Mouse (Mus musculus) thymus, postnatal 10 days (tissue): ENCODE results near the gene P3h2.

Experiments
- DNase-seq, 2 experiments: peaks; one replicate each; pipeline ENCODE4 v3.0.0; 2021; ENCODE audit warnings: low spot score in 2 of 2

The P3h2 gene

GRCm38 (mm10) chr16:26070376-26070775, 35.2 kb downstream of the P3h2 start:
- no peak for DNase-seq

- DNase-seq = no peak
These were observed 40.5 kb downstream of the P3h2 start for GRCm38 (mm10) chr16:26065060-26065459.

- no peak for DNase-seq
These were observed 45.1 kb downstream of the P3h2 start for GRCm38 (mm10) chr16:26060239-26061085.

GRCm38 (mm10) chr16:26053631-26054030, 52.0 kb downstream of the P3h2 start:
- no peak for DNase-seq

GRCm38 (mm10) chr16:26049393-26050087, 56.0 kb downstream of the P3h2 start:
- no peak for DNase-seq

GRCm38 (mm10) chr16:26047870-26048269, 57.7 kb downstream of the P3h2 start:
- DNase-seq = no peak

- no peak for DNase-seq
These were observed 58.2 kb downstream of the P3h2 start for GRCm38 (mm10) chr16:26047396-26047795.

GRCm38 (mm10) chr16:26041929-26042303, 63.7 kb downstream of the P3h2 start:
- DNase-seq = no peak

- no peak for DNase-seq
These were observed 64.3 kb downstream of the P3h2 start for GRCm38 (mm10) chr16:26041021-26041928.

- DNase-seq = no peak
These were observed 66.3 kb downstream of the P3h2 start for GRCm38 (mm10) chr16:26039320-26039719.

- DNase-seq = no peak
These were observed 70.1 kb downstream of the P3h2 start for GRCm38 (mm10) chr16:26035525-26035924.

- DNase-seq = no peak
These were observed 70.5 kb downstream of the P3h2 start for GRCm38 (mm10) chr16:26035079-26035478.

- DNase-seq = no peak
These were observed 76.1 kb downstream of the P3h2 start for GRCm38 (mm10) chr16:26029424-26030012.

- DNase-seq = no peak
These were observed 79.2 kb downstream of the P3h2 start for GRCm38 (mm10) chr16:26026416-26026815.

GRCm38 (mm10) chr16:26024543-26024942, 81.0 kb downstream of the P3h2 start:
- DNase-seq = no peak

- no peak for DNase-seq
These were observed 82.2 kb downstream of the P3h2 start for GRCm38 (mm10) chr16:26023352-26023751.

GRCm38 (mm10) chr16:26021759-26022158, 83.8 kb downstream of the P3h2 start:
- no peak for DNase-seq

- no peak for DNase-seq
These were observed 99.8 kb downstream of the P3h2 start for GRCm38 (mm10) chr16:26005811-26006210.

GRCm38 (mm10) chr16:26003261-26003660, 102.3 kb downstream of the P3h2 start:
- DNase-seq = no peak

GRCm38 (mm10) chr16:26002848-26003247, 102.7 kb downstream of the P3h2 start:
- no peak for DNase-seq

- no peak for DNase-seq
These were observed 111.0 kb downstream of the P3h2 start for GRCm38 (mm10) chr16:25994605-25995004.

GRCm38 (mm10) chr16:25987221-25987620, 118.4 kb downstream of the P3h2 start:
- DNase-seq = no peak
